Mouse (Mus musculus): ENCODE measurements at regions not wholly inside any gene's neighbourhood (a gene's known extent, or its start where the extent isn't known, plus 50 kb on each side); places are given as distances from the start of the nearest gene placed in this dataset.

GRCm38 (mm10) chr2:48457117-48457516 lies 356.8 kb upstream of the Acvr2a start:
- no peak for DNase-seq (ENCODE audit: low read depth)

DNA sequence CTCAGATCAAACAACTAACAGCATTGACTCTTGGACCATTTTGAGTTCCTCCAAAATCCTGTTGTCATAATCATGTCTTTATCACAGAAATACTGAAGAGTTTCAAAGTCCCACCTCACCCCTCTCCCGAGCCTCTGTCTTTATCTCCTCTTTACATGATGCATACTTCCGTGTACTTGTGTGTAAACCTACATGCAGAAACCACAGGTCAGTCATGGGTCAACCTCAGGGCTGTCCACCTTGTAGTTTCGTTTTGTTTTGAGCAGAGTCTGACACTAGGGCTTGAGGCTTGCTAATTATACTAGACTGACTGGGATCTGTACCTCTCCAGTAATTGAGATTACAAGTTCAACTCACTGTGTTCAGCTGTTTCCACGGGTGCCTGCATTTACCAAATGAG lies 348.4 kb upstream of the Acvr2a start:
- DNase-seq (ENCODE audit: low read depth) = no peak

GRCm38 (mm10) chr2:48468895-48469294 lies 345.0 kb upstream of the Acvr2a start:
- peak; percentile 36 for DNase-seq (ENCODE audit: low read depth)

GRCm38 (mm10) chr2:48469357-48469756 lies 344.6 kb upstream of the Acvr2a start:
- DNase-seq (ENCODE audit: low read depth) = no peak

GRCm38 (mm10) chr2:48473102-48473501 lies 340.8 kb upstream of the Acvr2a start:
- no peak for DNase-seq (ENCODE audit: low read depth)

GRCm38 (mm10) chr2:48474642-48475041 lies 339.3 kb upstream of the Acvr2a start:
- DNase-seq (ENCODE audit: low read depth) = no peak

DNA sequence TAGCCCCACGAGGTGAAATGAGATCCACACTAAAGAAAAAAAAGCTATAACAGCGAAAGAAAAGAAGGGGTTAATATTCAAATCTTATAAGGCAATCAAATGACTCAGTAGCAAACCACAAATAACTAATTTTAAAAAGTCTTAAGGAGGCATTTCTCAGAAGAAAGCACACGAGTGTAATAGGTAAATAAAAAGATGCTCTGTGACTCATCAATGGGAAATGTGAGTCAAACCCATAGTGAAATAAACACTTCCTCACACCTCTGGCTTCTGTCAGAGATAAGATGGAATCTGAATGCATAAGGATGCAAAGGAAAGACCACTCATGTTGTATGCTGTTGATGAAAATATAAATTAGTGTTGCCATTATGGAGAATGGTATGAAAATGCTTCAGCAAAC lies 337.1 kb upstream of the Acvr2a start:
- DNase-seq (ENCODE audit: low read depth) = no peak

DNA sequence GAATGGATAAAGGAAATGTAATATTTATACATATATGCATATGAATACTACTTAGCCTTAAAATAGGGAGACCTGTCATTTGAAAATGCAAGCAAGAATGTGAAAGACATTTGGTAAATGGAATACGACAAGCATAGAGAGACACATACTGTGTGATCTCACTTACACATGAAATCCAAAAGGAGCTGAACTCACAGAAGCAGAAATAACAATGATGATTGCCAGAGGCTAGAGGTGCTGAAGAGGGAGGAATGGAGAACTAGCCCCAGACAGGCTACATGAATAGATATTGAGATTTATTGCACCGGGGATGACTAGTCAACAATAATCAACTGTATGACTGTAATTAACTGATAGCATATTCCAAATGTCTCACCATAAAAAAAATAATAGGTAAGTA lies 336.6 kb upstream of the Acvr2a start:
- no peak for DNase-seq (ENCODE audit: low read depth)

GRCm38 (mm10) chr2:48479601-48480000 lies 334.3 kb upstream of the Acvr2a start:
- no peak for DNase-seq (ENCODE audit: low read depth)

DNA sequence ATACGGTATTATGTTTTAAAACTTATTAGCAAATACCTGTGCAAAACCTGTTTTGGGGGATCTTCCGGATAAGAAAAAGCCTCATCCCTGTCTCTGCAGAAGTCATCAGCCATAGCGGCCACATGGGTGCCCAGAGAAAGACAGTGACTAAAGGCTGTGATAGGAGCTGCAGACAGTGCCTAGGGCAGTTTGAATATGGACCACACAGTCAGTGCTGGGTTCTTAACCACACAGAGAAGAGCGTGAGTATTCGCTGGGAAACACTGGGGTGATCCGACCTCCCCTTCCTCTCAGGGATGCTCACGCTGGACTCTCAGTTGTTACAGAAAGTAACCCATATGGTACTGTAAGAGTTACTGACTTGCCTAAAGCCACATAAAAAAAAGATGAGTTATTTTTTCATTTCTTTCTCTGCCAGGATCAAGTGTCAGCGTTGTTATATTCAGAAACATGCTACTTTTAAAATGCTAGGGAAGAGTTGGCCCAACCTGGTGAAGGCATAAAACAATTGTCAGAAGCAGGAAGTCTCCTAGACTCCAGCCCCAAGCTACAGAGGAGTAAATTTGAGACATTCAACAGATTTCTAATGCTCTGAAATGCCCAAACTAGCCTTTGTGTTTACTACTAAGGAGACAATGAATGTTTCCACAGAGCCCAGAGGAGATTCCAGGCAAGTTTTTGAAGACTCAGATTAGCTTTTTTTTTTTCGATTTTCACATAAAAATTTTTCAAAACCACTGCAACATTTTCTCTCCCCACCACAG lies 333.3 kb upstream of the Acvr2a start:
- DNase-seq (ENCODE audit: low read depth) = no peak

DNA sequence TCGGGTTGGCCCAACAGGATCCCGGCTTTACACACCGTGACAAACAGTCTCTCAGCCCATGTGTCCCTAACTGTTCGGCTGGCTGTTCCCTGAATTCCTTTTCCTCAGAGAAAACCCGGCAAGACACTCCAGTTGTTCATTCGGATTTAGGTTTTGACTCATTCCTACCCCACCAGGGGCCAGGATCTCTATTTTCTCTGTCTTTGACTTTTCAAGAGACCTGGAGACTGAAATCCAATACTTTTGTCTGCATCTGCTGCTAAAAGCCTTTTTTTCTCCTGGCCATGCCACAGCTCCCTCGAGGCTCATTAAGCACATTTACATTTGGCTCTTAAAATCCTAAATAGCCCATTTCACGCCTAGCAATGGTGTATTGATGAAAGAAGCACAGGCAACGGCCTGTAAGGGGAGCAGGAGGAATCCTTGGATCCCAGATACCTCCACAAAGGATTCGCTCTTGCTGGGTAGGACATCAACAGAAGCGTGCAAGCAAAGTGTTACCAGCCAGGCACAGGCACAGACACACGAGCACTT lies 332.6 kb upstream of the Acvr2a start:
- no peak for DNase-seq (ENCODE audit: low read depth)

- no peak for DNase-seq (ENCODE audit: low read depth)
Observed at GRCm38 (mm10) chr2:48493574-48493973, 320.3 kb upstream of the Acvr2a start.

GRCm38 (mm10) chr2:48494065-48494464 lies 319.8 kb upstream of the Acvr2a start:
- DNase-seq (ENCODE audit: low read depth) = no peak

DNA sequence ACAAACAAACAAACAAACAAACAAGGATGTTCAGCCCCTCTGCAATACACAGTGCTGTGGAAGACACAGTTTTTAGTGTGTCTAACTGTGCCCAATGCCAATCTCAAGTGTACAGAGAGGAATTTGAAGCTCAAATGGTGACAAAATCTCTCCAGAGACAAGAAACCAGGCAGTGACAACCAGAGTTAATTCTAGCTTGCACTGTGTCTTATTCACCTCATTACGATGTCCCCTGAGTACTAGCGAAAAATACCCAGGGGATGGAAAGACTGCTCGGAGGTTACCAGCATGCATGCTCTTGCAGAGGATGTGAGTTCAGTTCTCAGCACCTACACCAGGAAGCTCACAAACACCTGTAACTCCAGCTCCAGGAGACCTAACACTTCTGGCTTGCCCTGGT lies 319.3 kb upstream of the Acvr2a start:
- no peak for DNase-seq (ENCODE audit: low read depth)

- no peak for DNase-seq (ENCODE audit: low read depth)
Observed at GRCm38 (mm10) chr2:48498047-48498723, 315.7 kb upstream of the Acvr2a start.

DNA sequence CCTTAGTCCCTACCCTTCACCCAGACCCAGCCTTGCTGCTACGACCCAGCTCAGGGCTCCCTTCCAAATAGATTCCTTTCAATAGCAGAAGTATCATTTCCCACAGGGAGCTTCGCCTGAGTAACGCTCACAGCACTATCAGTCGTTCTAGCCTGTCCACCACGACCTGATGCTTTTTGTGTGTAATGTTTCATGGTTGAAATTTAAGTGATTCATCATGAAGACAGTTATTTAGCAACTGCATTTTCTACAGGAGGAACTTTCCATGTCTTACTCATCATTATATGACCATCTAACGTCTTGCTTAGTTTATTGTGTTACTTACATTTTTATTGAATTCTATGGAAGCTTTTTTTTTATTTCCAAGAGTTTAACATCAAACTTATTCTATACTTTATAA lies 314.5 kb upstream of the Acvr2a start:
- no peak for DNase-seq (ENCODE audit: low read depth)

- DNase-seq (ENCODE audit: low read depth) = no peak
Observed at GRCm38 (mm10) chr2:48501387-48501786, 312.5 kb upstream of the Acvr2a start.

DNA sequence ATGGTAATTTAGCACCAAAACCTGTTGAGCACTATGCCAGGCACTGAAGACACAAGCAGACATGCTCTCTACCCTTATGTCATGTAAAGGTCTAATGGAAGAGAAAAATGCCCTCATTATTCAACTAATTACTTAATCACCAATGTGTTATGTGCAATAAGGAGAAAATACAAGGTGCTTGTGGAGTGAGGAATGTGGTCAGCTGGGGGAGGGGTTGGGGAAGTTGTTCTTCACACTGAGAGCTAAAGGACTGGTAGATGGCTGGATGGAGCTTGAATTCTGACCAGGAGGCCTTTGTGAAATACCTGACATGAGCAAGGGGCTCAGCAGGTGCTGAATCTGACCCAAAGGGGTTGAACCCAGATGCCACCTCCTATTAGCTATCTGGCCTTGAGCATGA lies 300.1 kb upstream of the Acvr2a start:
- no peak for DNase-seq (ENCODE audit: low read depth)

DNA sequence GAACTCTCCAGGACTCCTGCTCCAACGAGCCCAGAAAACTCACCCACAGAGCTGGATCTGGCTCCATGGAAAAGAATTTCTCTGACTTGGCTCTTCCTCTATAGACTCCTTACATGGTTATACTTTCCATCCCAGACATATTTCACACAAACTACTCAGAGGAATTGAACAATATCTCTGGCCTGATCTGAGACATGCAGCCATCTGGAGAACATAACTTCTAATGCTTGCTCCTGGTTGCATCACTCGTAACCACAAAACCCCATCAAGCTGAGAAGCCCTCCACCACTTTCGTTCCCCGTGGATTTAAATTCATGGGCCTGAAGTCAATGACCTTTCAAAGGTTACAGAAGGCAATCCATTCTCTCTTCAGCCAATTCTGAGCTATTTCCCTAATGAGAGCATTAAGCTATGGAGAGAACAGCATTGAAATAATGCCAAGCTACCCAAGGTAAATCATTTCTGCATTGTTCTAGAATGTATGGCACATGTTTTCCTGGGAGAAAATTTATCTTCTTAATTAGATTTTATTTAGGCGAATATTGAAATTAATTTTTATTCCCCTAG lies 294.0 kb upstream of the Acvr2a start:
- DNase-seq (ENCODE audit: low read depth) = peak; percentile 70

DNA sequence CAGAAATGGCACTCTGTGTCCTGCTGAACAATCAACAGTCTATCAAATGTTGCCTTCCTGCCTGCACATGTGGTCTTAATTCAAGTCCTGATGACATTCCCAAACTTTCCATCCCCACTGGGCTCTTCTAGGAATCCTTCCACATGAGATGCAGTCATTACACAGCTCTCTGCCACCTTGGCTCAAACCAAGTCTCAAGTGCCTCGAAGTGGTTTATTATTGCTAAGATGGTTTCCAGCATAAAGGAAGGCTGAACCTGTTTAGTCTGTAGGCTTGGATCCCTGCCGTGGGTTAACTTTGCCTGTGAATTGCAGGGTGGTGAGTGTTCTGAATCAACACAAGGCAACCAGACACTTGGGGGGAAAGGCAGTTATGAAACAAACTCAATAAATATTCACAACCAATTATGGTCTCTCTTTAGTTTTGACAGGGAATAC lies 293.4 kb upstream of the Acvr2a start:
- peak; percentile 89 for DNase-seq (ENCODE audit: low read depth)

DNA sequence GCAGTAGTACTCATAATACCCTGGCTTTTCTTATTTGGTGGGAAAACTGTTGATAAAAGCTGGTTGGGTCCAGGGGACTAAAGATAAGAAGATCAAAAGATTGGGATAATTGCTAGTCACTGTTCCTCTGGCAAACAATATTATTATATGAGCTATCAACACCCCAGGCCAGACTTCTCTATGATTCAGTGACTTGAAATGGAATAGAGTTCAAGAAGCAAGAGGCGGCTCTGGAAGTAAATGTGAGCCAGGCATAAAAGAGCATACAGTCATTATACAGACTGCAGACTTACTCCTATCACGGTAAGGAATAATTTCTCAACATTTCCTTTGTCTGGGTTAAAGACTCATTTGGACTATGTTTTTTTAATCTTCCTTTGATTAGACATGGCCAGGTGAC lies 278.5 kb upstream of the Acvr2a start:
- DNase-seq (ENCODE audit: low read depth) = no peak

- DNase-seq (ENCODE audit: low read depth) = no peak
Observed at GRCm38 (mm10) chr2:48536930-48537329, 277.0 kb upstream of the Acvr2a start.

DNA sequence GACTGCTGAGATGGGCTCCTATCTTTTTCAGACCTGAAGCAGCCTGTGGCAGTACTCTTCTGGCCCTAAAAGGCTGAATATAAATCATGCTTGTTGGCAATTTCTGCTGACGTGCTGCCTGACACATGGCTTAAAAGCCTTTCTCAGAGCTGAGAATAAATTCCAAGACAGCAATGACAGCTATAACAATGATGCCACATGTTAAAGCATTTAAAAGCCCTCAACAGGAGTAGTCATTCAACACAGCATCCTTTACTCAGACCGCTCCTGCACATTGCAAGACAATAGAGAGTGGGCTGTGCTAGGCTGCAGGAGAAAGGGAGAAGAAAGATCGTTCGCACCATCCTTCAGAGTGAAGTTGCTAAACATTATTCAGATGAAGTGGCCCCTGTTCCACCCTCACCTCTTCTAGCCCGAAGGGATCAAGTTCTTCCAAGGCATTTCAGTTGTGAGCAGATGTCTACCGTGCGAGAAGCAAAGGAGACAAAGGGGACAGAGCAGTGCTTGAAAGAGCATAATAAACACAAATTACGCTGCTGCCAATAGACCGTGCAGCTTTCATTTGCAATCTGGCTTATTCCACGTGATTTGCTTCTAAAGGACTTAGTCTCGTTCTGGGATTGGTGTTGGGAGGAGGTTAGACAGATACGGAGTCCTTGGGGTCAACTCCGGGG lies 275.1 kb upstream of the Acvr2a start:
- no peak for DNase-seq (ENCODE audit: low read depth)
